Mouse (Mus musculus): ENCODE measurements around the gene Phyhipl.

The Phyhipl gene

DNA sequence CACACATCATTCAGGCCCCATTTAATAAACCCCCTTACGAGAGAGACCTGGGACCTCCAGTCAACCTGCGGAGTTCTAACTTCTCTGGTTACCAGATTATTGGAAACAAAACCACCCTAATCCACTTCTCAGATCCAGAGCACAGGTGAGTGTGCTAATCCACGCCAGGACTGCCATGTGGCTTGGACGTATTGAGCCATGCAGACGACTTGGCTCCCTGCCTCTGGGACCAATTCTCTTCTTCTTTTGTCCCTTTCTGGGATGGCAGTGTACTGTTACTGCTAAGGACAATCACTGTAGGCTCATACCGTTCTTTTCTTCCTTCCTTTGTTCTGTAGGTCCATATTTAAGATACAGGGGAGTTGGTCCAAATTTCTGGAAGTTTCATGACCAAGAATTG, 112.9 kb downstream of the Phyhipl start:
- POLR2A ChIA-PET, result no interaction called here
- CTCF ChIA-PET, result no interaction called here

DNA sequence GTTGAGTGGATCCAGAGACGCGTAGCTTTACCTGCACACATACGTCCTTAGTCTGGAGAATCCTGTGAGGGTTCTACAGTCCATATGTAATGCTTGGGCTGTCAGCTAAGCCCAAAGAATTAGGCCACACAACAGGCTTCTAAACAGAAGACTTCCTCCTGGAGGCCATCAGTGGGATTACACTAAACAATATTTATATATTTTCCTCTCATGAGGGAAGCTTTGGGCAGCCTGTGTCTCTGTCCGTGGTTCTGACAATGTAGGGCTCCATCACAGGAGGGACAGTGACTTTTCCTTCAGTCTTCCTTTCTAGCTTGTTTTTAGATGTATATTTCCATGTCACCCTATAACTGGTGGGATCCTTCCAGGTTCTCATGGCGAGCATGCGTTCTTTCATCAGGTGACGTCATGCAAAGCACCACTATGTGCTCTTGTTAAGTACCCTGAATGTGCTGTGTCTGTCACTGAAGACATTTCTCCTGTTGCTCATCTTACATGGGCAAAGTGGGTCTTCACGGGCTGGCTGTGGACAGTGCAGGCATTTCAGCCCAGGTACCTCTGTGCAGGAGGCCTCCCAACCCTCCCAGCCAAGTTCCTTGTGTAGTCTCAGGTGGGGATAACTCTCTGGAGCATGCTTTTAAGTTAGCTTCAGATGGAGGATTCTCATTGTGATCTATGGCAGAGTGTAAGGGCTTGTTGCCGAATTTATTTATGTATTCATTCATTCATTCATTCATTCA, 115.1 kb downstream of the Phyhipl start:
- CTCF ChIA-PET, result interaction anchor here (0.5 to 1.8 kb wide), 22 partner anchors 10 to 423 kb away, joined by 3 to 9 read pairs (median 4); no protein-coding TSS in a partner anchor

DNA sequence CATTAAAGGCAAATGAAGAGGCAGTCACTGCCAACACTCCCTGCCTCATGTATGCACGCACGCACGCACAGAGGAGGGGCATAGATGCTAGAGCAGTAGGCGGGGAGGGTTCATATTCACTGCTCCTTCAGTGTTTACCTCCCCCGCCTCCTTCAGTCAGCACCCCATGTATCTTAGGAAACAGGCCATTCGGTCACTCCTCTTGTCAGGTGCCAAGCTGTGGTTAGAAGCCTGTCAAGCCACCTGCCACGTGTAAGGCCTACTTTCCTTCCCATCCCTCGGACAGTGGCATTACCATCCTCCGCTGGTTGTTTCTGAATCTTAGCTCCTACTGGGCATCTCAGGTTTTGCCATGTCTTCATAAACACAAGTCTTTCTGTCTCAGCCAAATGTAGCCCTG, 116.5 kb downstream of the Phyhipl start:
- CTCF ChIA-PET, result interaction anchor here in 1 of 4 experiments (1.8 kb wide), 1 partner anchor 32 kb away, joined by 8 read pairs; no protein-coding TSS in a partner anchor
- POLR2A ChIA-PET, result no interaction called here

More for the DNA sequence above, 115.1 kb downstream of the Phyhipl start:
- POLR2A ChIA-PET, result interaction anchor here in 2 of 4 experiments (0.5 to 1.2 kb wide), 6 partner anchors 12 to 278 kb away, joined by 3 to 6 read pairs (median 3); no protein-coding TSS in a partner anchor

DNA sequence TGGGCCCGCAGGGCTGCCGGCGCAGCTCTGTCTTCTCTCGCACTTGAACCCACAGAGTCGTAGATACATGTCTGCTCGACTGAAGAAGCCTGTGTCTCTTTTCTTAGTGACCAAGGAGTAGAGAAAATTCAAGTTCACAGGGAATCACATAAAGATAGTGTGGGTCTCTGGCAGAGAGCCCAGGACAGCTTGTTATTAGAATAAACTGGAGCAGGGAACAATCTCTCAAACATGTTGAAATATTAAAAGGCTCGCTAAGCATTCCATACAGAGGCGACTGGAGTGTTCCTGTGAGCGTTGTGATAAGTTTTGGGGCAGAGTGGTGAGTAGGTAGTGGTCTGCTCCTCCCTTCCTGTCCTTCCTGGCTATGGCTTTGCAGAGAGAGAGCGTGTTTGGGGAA, 118.1 kb downstream of the Phyhipl start:
- ChIA-PET POLR2A (interaction anchor here in 1 of 4 experiments (1.3 kb wide), 1 partner anchor 18 kb away, joined by 4 read pairs; no protein-coding TSS in a partner anchor), CTCF (interaction anchor here in 1 of 4 experiments (0.5 to 1.2 kb wide), 2 partner anchors 176 to 219 kb away, joined by 3 read pairs; no protein-coding TSS in a partner anchor)

DNA sequence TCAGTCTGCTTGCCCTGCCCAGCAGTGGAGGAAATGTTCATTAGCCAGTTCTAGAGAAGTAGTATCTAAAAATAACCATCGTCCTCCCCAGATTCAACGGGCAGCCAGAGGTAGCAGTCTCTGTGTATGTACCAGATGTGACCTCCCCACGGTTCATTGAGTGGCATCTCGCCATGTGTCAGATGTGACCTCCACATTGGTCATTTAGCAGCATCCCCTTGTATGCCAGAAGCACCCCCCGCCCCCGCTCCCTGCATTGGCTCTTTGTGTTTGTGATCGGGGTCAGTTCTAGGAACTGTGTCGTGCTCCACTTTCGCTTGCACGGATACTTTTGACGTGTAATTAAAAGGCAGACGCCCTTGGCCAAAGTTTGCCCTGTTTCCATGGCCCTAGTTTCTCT, 120.4 kb downstream of the Phyhipl start:
- POLR2A ChIA-PET, result no interaction called here
- CTCF ChIA-PET, result no interaction called here

DNA sequence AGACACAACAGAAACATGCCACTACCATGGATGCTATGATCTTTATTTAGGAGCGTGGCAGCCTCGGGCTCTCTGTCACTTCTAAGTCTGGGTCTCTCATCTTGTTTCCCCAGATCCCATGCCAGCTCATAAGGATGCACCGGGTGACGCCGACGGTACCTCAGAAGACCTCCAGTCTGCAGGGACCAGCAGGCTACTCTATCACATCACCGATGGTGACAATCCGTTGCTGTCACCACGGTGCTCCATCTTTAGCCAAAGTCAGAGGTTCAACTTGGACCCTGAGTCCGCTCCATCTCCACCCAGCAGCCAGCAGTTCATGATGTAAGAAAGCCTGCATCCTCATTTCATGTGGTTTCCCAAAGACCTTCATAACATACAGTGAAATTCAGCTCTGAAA, 121.2 kb downstream of the Phyhipl start:
- CTCF ChIA-PET, result no interaction called here
- POLR2A ChIA-PET, result no interaction called here

DNA sequence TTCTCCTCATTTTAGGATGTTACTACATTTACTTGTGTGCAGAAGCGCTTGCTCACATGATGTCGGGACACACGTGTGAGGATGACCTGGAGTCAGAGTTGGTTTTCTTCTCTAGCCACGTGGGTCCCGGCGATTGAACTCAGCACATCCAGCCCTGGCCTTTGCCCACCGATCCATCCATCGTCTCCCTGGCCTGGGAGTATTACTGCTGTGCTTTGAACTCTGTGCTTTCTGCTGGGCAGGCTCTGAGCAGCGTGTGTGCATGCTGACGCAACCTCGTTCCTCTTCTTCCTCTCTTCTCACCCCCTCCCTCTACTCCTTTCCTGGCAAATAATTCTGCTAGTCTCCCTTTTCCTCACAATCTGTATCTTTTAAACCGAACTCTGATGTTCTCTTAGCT, 121.8 kb downstream of the Phyhipl start:
- POLR2A ChIA-PET, result interaction anchor here in 1 of 4 experiments (0.5 kb wide), 1 partner anchor 876 kb away, joined by 3 read pairs; no protein-coding TSS in a partner anchor
- CTCF ChIA-PET, result interaction anchor here in 2 of 4 experiments (0.5 kb wide), 2 partner anchors 138 to 684 kb away, joined by 3 to 4 read pairs; no protein-coding TSS in a partner anchor

DNA sequence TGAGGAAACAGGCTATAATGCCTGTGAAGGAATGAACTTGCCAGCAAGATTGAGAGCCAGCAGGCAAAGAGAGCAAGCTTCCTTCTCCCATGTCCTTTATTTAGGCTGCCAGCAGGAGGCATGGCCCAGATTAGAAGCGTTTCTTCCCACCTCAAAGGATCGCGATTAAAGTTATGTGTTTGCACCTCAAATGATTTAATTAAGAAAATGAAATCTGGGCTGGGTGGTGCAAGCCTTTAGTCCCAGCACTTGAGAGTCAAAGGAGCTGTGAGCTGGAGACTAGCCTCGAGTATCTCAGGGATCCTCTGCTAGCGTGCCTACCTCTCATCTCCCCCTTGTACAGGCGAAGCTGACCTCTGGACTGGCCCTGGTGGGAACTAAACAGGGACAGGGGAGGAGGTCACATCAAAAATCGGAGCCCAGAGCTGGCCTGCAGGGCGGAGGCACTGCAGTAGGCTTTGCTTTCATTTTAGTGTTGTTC, 122.4 kb downstream of the Phyhipl start:
- ChIA-PET POLR2A (interaction anchor here in 2 of 4 experiments (0.5 to 1.0 kb wide), 2 partner anchors 13 to 875 kb away, joined by 3 read pairs; no protein-coding TSS in a partner anchor), CTCF (interaction anchor here in 2 of 4 experiments (0.5 kb wide), 2 partner anchors 137 to 685 kb away, joined by 3 to 4 read pairs; no protein-coding TSS in a partner anchor)

DNA sequence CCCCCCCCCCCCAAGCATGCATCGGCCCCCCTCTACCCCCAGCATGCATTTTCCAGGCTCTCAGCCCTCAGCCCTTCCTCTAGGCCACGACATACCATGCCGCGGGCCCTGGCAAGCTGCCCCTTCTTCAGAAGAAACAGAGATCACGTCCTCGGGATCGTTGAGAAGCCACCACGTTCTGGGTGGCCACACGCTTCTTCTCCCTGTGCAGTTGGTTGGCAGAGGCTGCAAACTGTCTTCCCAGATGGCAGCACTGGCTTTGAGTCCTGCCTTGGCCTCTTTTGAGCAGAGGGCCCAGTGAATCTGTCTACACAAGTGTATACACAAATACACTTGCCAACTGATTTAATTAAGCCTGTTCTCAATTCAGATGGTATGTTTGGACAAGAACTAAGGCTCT, 123.5 kb downstream of the Phyhipl start:
- CTCF ChIA-PET, result no interaction called here
- POLR2A ChIA-PET, result interaction anchor here in 1 of 4 experiments (0.6 kb wide), 1 partner anchor 102 kb away, joined by 3 read pairs; no protein-coding TSS in a partner anchor

DNA sequence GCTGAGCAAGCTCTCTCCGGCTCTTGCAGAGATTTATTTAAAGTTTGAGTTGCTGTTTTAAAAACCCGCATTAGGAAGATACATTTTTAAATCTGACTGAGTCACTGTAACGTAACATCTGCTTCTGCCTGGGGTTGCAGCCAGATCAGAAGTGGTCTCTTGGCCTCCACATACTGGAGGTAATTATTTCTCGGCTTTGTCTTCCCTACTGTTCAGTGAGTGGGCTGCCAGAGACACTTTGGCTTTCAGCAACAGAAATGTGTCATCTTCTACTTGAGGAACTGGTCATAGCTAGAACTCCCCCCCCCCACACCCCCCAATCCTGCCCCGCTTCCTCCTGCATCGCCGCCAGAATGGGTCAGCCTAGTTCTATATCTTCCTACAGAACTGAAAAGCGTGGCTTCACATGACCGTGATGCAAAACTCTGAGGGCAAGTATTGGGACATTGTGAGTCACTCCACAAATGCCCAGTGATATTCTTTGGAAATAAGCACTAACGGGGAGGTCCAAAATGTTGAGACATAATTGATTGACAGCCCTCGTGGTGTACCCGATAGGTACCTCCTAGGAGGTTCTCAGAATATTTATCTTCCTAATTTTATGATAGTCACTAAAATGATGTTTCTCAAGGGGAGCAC, 125.5 kb downstream of the Phyhipl start:
- ChIA-PET CTCF (interaction anchor here in 1 of 4 experiments (1.4 to 1.7 kb wide), 2 partner anchors 10 to 24 kb away, joined by 3 read pairs; no protein-coding TSS in a partner anchor), POLR2A (interaction anchor here in 1 of 4 experiments (2.0 kb wide), 1 partner anchor 10 kb away, joined by 8 read pairs; no protein-coding TSS in a partner anchor)

DNA sequence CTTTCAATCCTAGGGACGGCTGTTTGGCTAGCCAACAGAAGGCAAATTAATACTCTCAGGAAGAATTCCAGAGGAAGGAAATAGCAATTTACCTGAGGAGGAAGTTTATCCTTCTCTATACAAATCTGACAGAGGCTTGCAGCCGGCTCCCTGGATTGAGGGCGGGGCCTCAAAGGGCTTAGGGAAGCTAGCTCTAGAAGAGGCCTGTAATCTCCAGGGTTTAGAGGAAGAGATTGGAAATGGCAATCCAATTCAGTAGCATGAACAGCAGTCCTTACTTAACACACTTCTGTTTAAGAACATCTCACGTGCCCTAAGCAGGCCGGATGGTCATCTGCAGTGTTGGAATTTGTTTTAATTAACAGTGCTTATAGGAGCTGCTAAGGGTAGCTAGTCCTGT, 134.4 kb downstream of the Phyhipl start:
- POLR2A ChIA-PET, result interaction anchor here (0.6 to 1.8 kb wide), 13 partner anchors 8 to 790 kb away, joined by 3 to 8 read pairs (median 4); no protein-coding TSS in a partner anchor
- CTCF ChIA-PET, result interaction anchor here (0.5 to 1.6 kb wide), 4 partner anchors 14 to 195 kb away, joined by 3 to 11 read pairs (median 7); no protein-coding TSS in a partner anchor

DNA sequence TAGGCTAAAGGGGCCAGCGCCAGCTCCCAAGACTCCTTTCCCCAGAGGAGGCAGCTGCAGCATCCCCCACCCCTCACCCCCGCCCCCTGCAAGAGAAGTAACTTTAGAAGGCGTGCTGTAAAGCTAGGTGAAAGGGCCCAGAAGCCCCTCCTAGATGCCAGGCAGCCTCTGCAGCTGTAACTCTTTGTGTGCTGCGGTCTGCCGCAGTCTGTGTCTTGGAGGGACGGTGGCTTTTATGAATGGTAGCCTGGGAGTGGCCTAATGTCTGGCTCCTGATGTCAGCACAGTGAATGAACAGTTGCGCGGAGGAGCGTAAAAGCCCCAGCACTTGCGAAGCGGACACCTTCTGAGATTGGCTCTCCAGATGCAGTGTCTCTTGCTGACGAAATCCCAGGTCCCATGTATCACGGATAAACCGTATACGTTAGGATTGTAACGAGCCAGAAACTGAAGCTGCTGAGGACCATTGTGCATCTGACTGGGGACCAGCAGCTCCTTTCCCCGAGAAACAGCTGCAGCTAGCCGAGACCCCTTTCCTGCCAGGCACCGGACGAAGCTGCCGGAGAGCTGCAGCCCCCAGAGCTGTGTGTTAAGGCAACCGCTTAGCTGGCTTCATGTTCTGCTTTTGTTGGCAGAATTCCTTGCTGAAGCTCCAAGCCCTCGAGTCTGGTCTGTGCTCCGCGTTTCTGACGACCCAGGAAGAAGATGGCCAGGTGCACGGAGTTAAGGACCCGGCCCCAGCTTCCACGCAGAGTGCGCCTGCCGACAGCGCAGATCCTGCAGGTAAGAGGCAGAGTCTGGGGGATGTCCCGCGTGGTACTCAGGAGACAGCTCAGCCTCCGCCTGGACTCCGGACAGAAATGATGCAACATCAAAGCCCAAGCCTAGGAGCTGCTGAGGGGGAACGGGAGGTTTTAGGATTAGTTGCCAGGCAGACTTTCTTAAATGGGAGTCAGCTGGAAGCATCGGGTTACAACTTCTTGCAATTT, 135.3 kb downstream of the Phyhipl start:
- ChIA-PET POLR2A (interaction anchor here (0.6 to 1.8 kb wide), 26 partner anchors 9 to 638 kb away, joined by 3 to 8 read pairs (median 3); no protein-coding TSS in a partner anchor), CTCF (interaction anchor here (0.5 to 1.6 kb wide), 12 partner anchors 13 to 603 kb away, joined by 3 to 11 read pairs (median 5); no protein-coding TSS in a partner anchor)

DNA sequence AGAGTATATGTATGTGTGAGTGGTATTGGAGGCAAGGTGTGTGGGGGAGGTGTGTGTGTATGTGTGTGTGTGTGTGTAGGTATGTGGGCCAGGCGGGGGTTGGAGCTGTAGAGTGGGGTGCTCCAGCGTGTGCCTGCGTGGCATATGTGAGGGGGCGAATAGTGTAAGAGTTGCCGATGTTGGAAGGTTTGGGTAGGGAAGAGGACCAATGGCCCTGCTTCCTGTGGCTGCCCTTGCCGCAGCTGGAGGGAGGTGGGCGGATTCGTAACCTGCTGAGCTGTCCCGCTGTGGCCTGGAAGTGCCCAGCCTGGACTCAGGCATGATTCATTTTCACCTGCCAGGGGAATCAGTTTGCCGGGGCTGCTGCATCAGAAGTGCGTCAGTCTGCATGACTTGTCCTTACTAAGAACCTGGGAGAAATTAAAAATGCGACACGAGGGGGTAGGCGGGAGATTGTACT, 136.1 kb downstream of the Phyhipl start:
- POLR2A ChIA-PET, result interaction anchor here in 3 of 4 experiments (0.8 to 1.8 kb wide), 12 partner anchors 9 to 161 kb away, joined by 3 to 8 read pairs (median 3); no protein-coding TSS in a partner anchor
- CTCF ChIA-PET, result interaction anchor here (0.6 to 1.6 kb wide), 6 partner anchors 12 to 43 kb away, joined by 3 to 11 read pairs (median 6); no protein-coding TSS in a partner anchor

DNA sequence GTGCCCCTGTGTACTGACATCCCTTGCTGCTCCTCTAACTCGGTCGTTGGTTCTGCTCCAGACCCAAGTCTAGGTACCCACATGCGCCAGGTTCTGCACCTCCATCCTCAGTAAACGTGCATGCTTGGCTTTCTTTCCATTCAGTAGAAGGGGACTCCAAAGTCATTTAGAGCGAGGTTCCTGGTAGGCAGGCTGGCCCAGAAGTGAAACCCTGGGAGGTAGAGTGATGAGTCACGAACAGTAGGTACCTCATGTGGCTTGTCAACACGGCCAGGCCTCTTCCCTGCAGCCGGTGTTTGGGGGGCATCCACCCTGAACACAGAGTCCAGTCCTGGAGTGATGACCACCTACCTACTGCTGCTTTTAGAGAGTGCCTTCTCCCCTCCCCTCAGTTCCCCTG, 139.1 kb downstream of the Phyhipl start:
- CTCF ChIA-PET, result no interaction called here
- POLR2A ChIA-PET, result no interaction called here

DNA sequence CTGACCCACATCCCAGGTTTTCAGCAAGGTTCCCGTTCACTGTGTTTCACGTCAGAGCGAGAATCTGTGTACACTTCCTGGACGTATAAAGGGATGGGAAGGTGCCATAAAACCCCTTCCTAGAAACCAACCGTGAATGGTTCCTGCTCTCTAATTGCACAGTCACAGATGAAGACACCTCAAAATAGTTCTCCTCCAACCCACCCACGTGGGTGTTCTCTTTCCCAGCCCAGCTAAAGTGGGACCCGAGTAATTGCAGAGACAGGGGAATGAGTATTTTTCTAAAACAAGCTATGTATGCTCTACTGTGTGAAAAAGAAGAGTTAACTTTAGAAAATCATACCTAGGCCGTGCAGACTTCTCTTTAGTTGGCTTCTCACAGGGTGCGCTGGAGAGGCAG, 140.9 kb downstream of the Phyhipl start:
- ChIA-PET CTCF (no interaction called here), POLR2A (no interaction called here)

DNA sequence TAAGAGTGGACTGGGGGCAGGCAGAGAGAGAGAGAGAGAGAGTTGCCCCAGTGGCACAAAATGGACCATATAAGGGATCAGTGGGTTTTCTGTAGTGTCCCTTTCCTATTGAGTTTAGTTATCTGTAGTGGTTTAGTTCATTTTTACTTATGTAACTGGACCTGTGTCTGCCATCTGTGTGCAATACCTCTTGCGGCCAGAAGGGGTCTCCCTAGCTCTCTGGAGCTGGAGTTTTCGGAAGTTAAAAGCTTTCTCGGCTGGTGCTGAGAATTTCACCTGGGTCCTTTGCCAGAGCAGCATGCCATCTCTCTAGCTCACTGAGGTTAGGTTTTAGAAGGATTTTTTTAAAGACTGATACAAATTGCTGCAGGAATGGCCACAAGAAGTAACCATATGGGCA, 147.9 kb downstream of the Phyhipl start:
- ChIA-PET CTCF (interaction anchor here (0.7 to 3.3 kb wide), 22 partner anchors 8 to 718 kb away, joined by 3 to 11 read pairs (median 4); no protein-coding TSS in a partner anchor), POLR2A (interaction anchor here in 3 of 4 experiments (0.7 to 1.9 kb wide), 4 partner anchors 13 to 491 kb away, joined by 3 to 9 read pairs (median 4); no protein-coding TSS in a partner anchor)

All from embryonic stem cell, embryonic (primary cell).